Mouse (Mus musculus) testis, adult 2 months (tissue): ENCODE measurements around the gene Arl16. TPM values are rescaled to one million over a fixed set of nuclear protein-coding genes. Genes with fewer than 3 reads are reported as not detected.

ENCODE experiments used
- H3K27ac ChIP-seq: fragments of 200-500 bp; 2 replicates; pipeline ENCODE4 v1.5.1; 2012; ENCODE audit warnings: low read depth, low read length; ENCODE audit not compliant: control insufficient read depth, insufficient read depth
- H3K27me3 ChIP-seq: fragments of 200-500 bp; 2 replicates; pipeline ENCODE4 v1.6.1; 2012; ENCODE audit warnings: mild to moderate bottlenecking, low read length, moderate library complexity; ENCODE audit not compliant: control insufficient read depth, insufficient read depth
- H3K36me3 ChIP-seq: fragments of 200-500 bp; 2 replicates; pipeline ENCODE4 v1.6.1; 2012; ENCODE audit warnings: mild to moderate bottlenecking, low read length; ENCODE audit not compliant: control insufficient read depth, insufficient read depth
- H3K4me1 ChIP-seq: fragments of 200-500 bp; 2 replicates; pipeline ENCODE4 v1.6.1; 2012; ENCODE audit warnings: low read length; ENCODE audit not compliant: control insufficient read depth, insufficient read depth
- H3K4me3 ChIP-seq: fragments of 200-500 bp; 2 replicates; pipeline ENCODE4 v1.5.1; 2012; ENCODE audit warnings: low read depth, mild to moderate bottlenecking, low read length, moderate library complexity, mixed read lengths; ENCODE audit not compliant: control insufficient read depth
- CTCF ChIP-seq: fragments of 200-500 bp; IDR thresholded peaks from 2 replicates; pipeline ENCODE4 v1.5.1; 2012; ENCODE audit warnings: low read depth, mild to moderate bottlenecking, inconsistent platforms, low read length, moderate library complexity; ENCODE audit not compliant: control insufficient read depth, insufficient read depth, insufficient replicate concordance
- POLR2A ChIP-seq: fragments of 200-500 bp; IDR thresholded peaks from 2 replicates; pipeline ENCODE4 v1.6.1; 2012; ENCODE audit warnings: low read depth, mild to moderate bottlenecking, inconsistent platforms, low read length, moderate library complexity; ENCODE audit not compliant: control insufficient read depth
- polyA plus RNA-seq: library from polyadenylated mRNA; depleted of rRNA; stranded (reverse); fragments of >200 nt; gene quantifications from 2 replicates; pipeline ENCODE4 v1.2.3, GENCODE M21; 2012

Arl16 gene
- polyA plus RNA-seq, 1 experiment: 20.5 TPM

- H3K4me3 ChIP-seq: no peak overlapping the region
- no peak overlapping the region for H3K27ac ChIP-seq
- H3K4me1 ChIP-seq: peaks cover 4% of the 10 kb centered on the region
- H3K36me3 ChIP-seq: no peaks in the 10 kb centered on the region
- H3K27me3 ChIP-seq: no peaks in the 10 kb centered on the region
- TF ChIP-seq CTCF: no peak
- no peak for TF ChIP-seq POLR2A
These were observed 41.0 kb upstream of the Arl16 start for GRCm38 (mm10) chr11:120508290-120508870.

- Histone ChIP-seq H3K4me1 (peaks cover 4% of the 10 kb centered on the region), H3K4me3 (no peak overlapping the region), H3K27ac (no peak overlapping the region), H3K36me3 (no peaks in the 10 kb centered on the region), H3K27me3 (no peaks in the 10 kb centered on the region)
- TF ChIP-seq POLR2A (no peak), CTCF (no peak)
These were observed 40.3 kb upstream of the Arl16 start for GRCm38 (mm10) chr11:120507611-120508289.

GRCm38 (mm10) chr11:120506899-120507298 is 39.5 kb upstream of the Arl16 start:
- Histone ChIP-seq H3K27me3 (no peaks in the 10 kb centered on the region), H3K27ac (no peak overlapping the region), H3K4me1 (peaks cover 4% of the 10 kb centered on the region), H3K36me3 (no peaks in the 10 kb centered on the region), H3K4me3 (no peak overlapping the region)
- TF ChIP-seq POLR2A (no peak), CTCF (no peak)

GRCm38 (mm10) chr11:120505661-120506060 is 38.3 kb upstream of the Arl16 start:
- Histone ChIP-seq H3K27me3 (no peaks in the 10 kb centered on the region), H3K4me1 (peaks cover 3% of the 10 kb centered on the region; the same call in 1 of the 2 replicates), H3K27ac (no peak overlapping the region), H3K4me3 (no peak overlapping the region), H3K36me3 (no peaks in the 10 kb centered on the region)
- TF ChIP-seq CTCF (no peak), POLR2A (no peak)

GRCm38 (mm10) chr11:120501701-120502100 is 34.3 kb upstream of the Arl16 start:
- no peaks in the 10 kb centered on the region for H3K4me1 ChIP-seq
- TF ChIP-seq POLR2A: no peak
- no peak for TF ChIP-seq CTCF

GRCm38 (mm10) chr11:120501018-120501417 is 33.6 kb upstream of the Arl16 start:
- TF ChIP-seq CTCF: no peak
- TF ChIP-seq POLR2A: no peak
- H3K27ac ChIP-seq: no peak overlapping the region
- no peaks in the 10 kb centered on the region for H3K27me3 ChIP-seq
- H3K4me3 ChIP-seq: no peak overlapping the region
- H3K36me3 ChIP-seq: no peaks in the 10 kb centered on the region; the same call in 1 of the 2 replicates
- H3K4me1 ChIP-seq: no peaks in the 10 kb centered on the region

More at GRCm38 (mm10) chr11:120501701-120502100, 34.3 kb upstream of the Arl16 start:
- Histone ChIP-seq H3K27ac (no peak overlapping the region), H3K4me3 (no peak overlapping the region), H3K36me3 (no peaks in the 10 kb centered on the region), H3K27me3 (no peaks in the 10 kb centered on the region)

- Histone ChIP-seq H3K27ac (no peak overlapping the region), H3K36me3 (no peaks in the 10 kb centered on the region; the same call in 1 of the 2 replicates), H3K4me1 (no peaks in the 10 kb centered on the region), H3K4me3 (no peak overlapping the region), H3K27me3 (no peaks in the 10 kb centered on the region)
- TF ChIP-seq CTCF (no peak), POLR2A (no peak)
These were observed 33.0 kb upstream of the Arl16 start for GRCm38 (mm10) chr11:120500357-120500756.
